Mouse (Mus musculus) adrenal gland, postnatal 36 days (tissue): ENCODE measurements around the gene Pi4ka. TPM values are rescaled to one million over a fixed set of nuclear protein-coding genes. Genes with fewer than 3 reads are reported as not detected.

Source experiments
- DNase-seq, 2 experiments: peaks; one replicate each; pipeline ENCODE4 v3.0.0; 2021; ENCODE audit warnings: mixed read lengths in 1 of 2
- long read RNA-seq, 2 experiments: library from polyadenylated mRNA; stranded (forward); transcript quantifications; one replicate each; pipeline ENCODE4 v2.0.0; 2021; ENCODE audit warnings: borderline sequencing depth in 2 of 2
- total RNA-seq, 2 experiments: library from RNA; stranded (reverse); gene quantifications; 2 replicates each; pipeline ENCODE4 v1.2.3; 2021

Pi4ka gene
- total RNA-seq = 10 to 100 TPM; 90.6 to 97.2 TPM
- long read RNA-seq, experiment 1, partial matches to known transcripts = 5 of 11 reads
- long read RNA-seq, experiment 1, other reads (novel, unspliced or antisense) = 3 of 11 reads
- long read RNA-seq, experiment 2, partial matches to known transcripts = 5 of 10 reads
- long read RNA-seq, experiment 2, other reads (novel, unspliced or antisense) = 4 of 10 reads

DNA sequence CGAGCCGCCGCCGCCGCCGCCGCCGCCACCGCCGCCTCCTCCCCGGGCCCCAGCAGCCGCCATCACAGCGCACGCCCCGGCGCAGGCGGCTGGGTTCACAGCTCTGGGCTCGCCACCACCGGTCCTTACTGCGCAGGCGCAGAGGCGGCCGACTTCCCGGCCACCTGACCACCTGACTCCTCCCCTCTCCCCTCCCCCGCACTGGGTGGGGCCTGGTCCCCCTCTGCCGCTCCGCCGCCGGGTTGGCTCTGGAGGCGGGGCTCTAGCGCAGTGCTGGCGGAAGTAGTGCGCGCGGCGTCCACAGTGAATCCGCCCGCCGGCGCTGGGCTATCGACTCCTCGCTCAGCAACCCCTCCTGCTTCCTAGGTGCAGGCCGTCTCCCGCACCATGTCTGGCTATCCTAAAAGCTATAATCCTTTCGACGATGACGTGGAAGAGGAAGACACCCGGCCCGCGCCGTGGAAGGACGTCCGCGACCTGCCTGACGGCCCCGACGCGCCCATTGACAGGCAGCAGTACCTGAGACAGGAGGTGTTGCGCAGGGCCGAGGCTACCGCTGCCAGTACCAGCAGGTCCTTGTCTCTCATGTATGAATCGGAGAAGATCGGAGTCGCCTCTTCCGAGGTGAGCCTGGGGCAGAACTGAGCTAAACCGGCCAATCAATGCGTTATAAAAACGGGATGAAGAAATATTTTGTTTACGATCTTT lies at the start of gene Pi4ka, which contains the start of gene Snap29:
Pi4ka (minus strand) TSS at position 579 of the 708 bp plus-strand sequence.
Snap29 (plus strand) TSS at position 251 of the 708 bp plus-strand sequence.
- peak; percentile 100 for DNase-seq

DNA sequence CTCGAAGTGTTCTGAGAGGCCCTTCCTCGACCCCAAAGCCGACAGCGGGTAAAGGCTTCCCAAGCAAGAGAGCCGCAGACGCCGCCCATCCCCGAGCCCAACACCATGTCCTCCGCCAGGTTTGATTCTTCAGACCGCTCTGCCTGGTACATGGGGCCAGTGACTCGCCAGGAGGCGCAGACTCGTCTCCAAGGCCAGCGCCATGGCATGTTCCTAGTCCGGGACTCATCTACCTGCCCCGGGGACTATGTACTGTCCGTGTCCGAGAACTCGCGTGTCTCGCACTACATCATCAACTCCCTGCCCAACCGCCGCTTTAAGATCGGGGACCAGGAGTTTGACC lies 46.2 kb upstream of the Pi4ka start:
- peak; percentile 56 to 61 for DNase-seq

DNA sequence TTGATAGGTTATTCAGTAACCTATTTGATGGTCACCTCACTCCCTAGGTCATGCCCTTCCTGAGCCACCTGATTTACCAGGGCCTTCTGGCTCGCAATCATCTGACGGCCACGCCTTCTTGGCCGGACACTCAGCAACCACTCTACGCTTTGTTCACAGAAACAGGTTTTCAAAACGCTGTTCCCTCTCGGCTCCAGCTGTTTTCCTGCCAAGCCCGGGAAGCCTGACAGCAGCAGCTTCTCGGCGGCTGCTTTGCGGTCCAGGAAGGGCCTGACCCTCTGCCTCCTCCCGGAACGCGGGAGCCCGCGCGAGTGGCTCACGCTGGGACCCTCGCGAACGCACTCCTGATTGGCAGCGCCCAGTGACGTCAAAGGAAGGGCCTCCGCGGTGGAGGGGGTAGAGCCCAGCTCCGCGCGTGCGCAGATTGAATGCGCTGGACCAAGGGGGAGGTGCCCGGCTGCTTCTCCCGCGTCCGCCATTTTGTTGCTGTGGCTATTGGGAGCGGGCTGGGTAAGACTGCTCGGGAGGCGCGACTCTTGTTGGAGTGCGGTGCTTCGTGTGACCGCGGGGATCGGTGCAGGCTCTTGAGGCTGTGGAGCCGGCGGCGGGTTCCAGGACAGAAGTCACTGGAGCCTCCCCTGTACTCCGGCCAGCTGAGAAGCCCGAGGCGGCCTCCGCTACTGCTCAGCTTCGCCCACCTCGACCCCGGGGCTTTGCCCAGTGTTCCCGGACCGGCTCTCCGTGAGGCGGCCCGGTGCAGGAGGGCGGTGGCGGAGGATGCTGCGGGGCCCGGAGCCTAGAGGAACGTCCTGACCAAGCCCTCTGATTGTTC lies 45.6 kb upstream of the Pi4ka start, which contains the start of gene Crkl:
Crkl (plus strand) TSS at position 447 of the 832 bp plus-strand sequence.
- peak; percentile 99 for DNase-seq

DNA sequence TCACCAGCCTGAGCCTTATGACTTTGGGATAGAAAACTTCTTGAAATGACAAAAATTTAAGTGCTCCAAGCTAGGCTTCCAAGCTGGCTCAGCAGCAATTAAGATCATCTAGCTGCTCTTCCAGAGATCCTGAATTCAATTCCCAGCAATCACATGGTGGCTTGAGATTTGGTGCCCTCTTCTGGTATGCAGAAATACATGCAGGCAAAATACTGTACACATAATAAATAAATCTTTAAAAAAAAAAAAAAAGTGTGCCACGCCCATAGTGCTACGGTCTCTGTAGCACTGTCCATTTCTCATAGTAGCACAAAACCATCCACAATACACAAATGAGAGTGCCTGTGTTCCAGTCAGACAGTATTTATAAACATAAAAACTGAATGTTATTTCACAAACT lies 26.5 kb upstream of the Pi4ka start:
- DNase-seq = peak; percentile 6 to 28

DNA sequence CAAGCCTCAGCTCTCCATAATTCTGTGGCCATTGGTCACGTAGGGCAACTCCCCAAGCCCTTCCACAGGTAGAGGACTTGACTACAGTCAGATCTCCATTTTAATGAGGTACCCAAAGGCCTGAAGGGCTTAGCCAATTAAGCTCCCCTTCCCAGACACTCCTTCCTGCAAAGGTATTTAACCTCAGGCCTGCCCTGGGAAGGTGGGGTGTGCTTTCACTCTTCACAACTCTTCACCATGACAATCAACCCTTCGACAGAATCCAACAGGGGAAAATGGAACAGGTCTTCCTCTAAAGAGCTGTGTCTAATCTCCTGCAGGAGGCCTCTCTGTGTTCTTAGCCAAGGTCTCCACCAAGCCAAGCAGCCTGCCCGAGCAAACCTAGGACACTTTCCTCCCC lies 16.9 kb upstream of the Pi4ka start:
- no peak for DNase-seq

DNA sequence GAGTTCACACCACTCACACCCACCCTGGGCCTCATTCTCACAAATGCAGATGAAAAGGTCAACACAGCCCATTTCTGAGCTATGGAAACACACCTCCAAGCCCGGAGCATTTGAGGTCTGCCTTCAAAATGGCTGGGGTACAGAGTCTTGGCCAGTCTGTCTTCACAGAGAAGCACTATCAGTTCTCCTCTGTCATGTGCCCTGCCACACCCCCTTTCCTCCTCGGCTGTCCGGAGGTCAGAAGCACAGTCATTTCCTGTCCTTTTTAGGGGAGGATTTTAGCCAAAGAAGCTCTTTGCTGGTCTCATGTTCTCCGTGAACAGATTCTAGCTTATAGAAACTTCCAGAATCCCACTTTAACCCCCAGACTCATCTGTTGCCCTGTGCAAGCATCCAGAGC lies 4.1 kb upstream of the Pi4ka start:
- peak; percentile 14 to 46 for DNase-seq

DNA sequence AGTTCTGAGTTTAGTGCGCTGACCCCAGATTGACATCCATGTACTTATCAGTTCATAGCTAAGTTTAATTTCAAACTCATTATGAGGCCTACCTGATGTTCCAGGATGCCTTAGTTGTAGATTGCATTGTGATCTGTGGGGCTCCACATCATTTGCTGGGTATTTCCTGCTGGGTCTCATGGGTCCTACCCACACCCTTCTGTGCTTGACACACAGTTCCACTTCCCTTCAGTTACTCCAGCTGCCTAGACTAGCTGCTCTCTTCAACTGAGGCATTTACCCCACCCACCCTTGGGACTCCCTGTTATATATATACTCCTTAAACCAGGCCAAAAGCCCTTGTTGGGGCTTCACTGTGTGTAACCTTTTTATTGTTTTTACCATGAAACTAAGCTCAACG lies 2.9 kb upstream of the Pi4ka start:
- no peak for DNase-seq

DNA sequence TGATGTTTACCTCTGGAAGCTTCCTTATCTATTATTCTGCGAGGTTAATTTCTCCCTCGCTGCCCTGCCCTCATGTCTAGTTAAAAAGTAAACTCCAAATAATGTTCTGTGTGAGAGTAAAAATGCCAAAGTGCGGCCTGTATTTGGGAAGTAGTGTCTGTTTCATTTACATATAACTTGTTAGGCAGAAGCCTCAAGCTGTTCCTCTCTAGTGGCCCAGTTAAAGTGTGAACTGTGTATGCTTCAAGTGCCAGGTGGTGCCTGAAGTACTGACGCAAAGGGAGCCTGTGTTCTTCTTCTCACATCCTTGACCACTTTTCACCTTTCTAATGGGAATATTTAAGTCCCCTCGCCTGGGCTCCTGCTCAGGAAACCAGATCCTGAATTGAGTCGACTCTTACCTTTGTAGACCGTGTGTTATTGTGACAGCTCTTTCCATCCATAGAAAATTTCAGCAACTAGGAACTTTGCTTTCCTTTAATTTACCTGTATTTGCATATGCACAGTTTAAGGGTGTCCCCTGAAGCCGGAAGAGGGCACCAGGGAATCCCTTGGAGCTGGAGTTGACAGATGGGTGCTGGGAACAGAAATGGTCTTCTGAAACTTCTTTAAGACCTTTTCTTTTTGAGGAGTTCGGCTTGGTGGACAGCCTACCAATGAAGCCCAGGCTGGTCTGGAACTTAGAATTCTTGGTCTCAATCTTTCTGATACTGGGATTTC lies 558 bp upstream of the Pi4ka start:
- DNase-seq = no peak

DNA sequence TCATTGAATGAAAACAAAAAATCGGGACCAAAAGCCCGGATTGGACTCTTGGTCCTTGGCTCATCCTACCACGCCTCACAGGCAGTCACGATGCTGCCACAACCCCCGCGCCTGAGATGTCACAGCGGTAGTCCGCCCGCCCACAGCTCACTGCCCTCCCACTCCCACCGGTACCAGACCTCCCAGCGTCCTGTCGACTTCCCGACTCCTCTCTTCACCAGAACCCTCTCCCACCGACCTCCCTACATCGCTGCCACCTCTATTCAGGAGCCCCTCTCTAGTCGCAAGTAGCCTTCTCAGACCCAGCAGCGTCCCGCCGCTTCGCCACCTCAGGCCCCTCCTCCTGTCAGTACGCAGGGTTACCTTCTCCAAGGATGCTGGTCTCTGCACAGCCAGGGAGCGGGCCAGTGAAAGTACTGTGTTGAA lies 830 bp downstream of the Pi4ka start:
- DNase-seq = peak; percentile 75 to 83

DNA sequence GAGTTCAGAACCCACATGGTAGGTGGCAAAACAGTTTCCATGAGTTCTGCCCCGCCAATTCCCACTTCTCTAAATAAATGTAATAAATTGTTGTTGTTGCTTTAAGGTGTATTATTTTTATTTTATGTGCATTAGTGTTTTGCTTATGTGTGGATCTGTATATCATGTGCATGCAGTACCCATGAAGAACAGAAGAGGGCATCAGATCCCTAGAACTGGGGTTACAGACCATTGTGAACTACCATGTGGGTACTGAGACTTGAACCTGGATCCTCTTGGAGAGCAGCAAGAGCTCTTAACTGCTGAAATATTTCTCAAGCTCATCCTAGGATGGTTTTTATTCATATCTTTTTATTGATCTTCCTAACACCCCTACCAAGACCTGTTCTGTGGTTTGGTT lies 3.3 kb downstream of the Pi4ka start:
- DNase-seq = peak in 1 of 2 experiments; percentile 52

DNA sequence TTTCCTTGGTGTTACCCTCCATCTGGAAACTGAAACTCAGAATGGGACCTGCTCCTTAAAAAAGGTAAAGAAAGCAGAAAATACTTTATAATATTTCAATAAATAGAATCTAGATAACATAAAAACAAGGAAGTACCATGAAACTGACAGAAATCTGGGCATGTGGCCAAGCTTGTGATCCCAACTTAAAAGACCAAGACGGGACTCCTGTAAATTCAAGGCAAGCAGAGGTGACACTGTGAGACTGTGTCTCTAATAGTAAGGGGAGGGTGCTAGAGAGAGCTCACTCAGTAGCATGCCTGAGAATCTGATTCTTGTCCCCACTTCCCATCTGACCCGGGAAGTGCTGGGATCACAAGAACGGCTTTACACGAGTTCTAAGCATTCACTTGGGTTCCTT lies 13.3 kb downstream of the Pi4ka start:
- DNase-seq = peak; percentile 37 to 47

DNA sequence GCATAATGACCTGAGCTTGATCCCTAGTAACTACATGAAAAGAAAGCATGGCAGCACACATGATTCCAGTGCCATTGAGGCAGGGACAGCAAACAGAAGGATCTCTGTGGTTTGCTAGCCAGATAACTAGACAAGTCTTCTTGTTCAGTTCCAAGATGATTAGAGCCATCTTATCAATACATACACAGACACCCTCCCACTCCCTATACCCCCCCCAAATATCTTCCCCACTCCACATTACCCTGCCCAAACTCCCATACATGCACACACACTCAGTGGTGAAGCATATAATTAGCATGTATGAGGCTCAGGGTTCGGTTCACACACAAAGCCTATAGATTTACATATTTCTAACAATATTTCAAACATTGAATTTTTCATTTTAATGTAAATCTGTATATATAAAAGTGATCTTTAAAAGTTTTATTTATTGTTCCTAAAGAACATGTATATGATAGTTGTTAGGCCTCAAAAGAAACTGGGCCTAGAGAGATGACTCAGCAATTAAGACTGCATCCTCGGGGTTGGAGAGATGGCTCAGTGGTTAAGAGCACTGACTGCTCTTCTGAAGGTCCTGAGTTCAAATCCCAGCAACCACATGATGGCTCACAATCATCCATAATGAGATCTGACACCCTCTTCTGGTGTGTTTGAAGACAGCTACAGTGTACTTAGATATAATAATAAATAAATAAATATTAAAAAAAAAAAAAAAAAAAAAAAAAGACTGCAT lies 22.4 kb downstream of the Pi4ka start:
- DNase-seq = no peak

DNA sequence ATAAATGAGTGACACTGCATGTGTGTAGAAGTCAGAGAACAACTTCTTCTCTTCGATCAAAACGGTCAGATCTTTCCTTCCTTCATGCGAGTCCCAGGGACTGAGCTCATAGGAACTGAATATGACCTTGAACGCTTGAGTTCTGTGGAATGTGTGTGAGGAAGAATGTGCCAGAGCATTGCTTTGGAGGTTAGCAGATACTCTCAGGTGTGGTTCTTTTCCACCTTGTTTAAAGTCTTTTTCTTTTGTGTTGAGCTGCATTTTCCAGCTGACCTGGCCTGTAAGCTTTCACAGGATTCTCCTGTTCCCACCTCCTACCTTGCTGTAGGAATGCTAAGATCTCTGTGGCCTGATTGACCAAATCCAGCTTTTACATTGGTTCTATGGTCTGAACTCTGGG lies 23.8 kb downstream of the Pi4ka start:
- no peak for DNase-seq

DNA sequence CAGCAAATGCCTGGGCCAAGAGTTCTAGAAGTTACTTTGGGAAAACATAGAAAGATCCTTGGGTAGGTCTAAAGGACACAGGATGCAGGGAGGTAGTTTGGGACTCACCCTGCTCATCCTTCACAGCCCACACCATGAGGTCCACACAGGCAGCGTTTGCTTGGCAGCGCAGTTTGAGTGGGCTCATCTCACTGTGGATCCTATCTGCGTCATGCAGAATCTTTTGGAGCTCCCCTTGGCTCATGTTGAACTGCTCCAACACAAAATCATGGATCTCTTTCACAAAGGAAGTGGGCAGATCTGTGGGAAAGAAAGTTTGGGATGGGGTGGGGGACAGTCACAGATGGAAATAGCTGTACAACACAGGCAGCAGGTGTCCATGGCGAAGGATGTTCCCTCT lies 47.3 kb downstream of the Pi4ka start:
- DNase-seq = no peak

DNA sequence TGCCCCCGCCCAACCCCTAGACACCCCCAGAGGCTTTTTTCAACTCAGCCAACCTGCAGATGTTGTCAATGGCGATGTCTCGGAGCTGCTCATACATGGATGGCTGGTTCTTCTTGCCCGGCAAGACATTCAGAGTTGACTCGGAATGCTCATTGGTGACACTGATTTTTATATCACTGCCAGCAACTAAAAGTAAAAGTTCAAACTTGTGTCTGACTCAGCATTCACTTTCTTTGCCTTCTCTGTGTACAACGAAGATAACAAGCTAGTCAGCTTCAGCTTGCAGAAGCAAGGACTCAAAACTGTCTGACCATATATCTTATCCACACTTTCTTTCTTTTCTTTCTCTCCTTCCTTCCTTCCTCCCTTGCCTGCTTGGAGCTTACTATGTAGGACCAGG lies 50.1 kb downstream of the Pi4ka start:
- DNase-seq = no peak

DNA sequence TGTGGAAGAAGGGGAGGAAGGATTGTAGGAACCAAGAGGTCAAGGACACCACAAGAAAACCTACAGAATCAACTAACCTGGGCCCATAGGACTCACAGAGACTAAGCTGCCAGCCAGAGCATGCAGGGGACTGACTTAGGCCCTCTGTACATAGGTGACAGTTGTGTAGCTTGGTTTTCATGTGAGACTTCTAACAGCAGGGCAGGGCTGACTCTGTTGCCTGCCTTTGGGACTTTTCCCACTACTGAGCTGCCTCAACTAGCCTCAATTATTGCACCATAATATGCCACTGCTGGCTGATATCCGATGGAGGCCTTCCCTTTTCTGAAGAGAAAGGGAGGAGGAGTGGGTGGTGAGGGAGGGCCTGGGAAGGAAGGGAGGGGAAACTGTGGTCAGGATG lies 59.3 kb downstream of the Pi4ka start:
- DNase-seq = no peak

DNA sequence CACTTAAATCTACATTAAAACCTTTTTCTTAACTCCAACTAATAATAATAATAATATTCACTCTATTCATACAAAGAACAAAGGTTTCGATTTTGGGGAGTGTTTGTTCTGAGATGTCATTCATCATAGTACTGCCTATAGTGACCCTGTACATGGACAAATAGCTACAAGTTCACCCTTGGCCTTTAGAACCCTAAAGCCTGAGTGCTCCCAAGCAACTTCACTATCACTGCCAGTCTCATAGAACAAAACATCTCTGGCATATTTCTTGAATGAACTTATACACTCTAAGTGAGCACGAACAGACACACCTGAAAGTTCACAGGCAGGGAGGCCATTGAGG lies 60.3 kb downstream of the Pi4ka start:
- no peak for DNase-seq

DNA sequence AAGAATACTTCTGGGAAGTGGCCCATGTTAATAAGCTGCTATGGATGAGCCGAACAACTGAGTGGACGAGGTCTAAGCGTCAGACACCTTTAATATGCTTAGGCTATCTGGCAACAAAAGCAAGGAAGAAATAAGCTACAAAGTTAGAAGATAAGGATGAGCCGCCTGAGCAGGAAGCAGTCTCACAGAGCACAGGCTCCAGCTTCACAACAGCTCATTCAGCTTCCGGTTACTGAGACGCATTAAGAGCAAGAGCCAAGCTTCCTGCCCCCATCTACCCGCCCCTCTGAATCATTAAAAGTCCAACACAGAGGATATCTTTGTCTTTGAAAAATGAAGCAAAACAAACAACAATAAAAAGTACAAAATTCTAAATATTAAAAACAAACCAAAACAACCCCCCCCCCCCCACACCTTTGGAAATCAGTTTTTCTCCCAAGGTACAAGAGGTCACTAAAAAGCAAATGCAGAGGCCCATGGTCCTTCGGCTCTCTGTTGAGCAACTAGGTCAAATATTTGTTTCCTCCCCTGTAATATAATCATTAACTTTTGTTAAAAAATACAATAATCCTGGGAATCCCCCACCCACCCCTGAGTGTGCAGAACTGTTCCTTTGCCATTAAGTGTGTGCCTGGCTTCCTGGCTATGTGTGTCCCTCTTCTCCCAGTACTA lies 60.8 kb downstream of the Pi4ka start:
- no peak for DNase-seq

DNA sequence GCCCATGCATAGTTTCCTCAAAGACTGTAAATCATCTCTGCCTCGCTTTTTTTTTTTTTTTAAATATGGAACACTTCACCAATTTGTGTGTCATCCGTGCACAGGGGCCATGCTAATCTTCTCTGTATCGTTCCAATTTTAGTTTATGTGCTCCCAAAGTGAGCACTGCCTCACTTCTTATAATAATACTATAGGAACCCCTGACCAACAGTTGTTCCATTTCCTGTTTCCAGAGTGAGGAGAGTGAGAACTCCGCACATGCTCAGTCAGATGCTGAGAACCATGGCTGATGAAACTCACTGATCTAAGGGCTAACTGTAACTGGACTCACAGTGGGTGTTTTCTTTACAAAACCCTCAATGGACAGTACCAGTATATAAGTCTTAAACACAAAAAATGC lies 64.3 kb downstream of the Pi4ka start:
- no peak for DNase-seq

DNA sequence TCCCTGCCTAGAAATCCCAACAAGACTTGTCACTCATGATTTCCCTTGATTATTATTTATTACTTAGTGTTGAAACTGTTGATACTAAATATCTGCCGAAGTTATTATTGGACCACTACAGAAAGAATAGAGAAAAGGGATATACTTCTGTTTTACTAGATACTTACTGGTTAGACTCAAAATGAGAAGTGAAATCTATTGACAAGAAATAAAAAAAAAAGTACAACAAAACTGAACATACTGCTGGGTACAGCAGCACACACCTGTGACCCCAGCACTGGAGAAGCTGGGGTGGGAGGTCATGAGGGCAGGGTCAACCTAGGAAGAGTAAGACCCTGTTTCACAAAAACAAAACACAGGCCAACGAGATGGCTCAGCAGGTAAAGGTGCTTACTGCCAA lies 65.4 kb downstream of the Pi4ka start:
- DNase-seq = no peak

DNA sequence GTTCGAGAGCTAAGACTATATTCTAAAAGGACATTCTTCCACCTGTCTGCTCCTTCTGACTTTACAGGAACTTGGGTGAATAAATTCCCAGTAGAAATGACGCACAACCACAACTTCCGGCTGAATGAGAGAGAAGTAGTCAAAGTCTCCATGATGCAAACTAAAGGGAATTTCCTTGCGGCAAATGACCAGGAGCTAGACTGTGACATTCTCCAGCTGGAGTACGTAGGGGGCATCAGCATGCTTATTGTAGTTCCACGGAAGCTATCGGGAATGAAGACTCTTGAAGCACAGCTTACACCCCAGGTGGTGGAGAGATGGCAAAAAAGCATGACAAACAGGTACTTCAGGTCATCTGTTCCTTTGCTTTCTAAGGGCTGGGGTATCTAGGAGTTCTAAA lies 66.4 kb downstream of the Pi4ka start:
- no peak for DNase-seq
